Mouse (Mus musculus): ENCODE measurements around the gene Zswim3. TPM values are rescaled to one million over a fixed set of nuclear protein-coding genes. Genes with fewer than 3 reads are reported as not detected.
A peak's percentile ranks its signal among the peaks of the same experiment; 100 is the strongest.
"Not testable (repeated sequence)": the region's sequence is repeated elsewhere in the genome, so short reads cannot be mapped to it uniquely, and the experiment has no call there.

The Zswim3 gene
- polyA plus RNA-seq, 1 experiment from 2014 or later: 11.8 TPM

GRCm38 (mm10) chr2:164832748-164833301 lies 27.9 kb downstream of the Zswim3 start, which contains the start of gene Ctsa:
Gene Ctsa, plus strand, starts transcription at chr2:164832873.
- Histone ChIP-seq H3K9ac (ENCODE audit: low read length) (peak within 1 kb of the TSS; percentile 85), H3K27ac (replicated peaks; ENCODE audit: low read depth, low read length) (0 out of 2 replicates have a peak within 1 kb of the TSS, but pooled peaks have one; percentile 36), H3K4me1 (ENCODE audit: control insufficient read depth, insufficient read depth, low read length) (peaks cover 8% of the 10 kb centered on the region), H3K4me3 (ENCODE audit: low read depth, low read length) (peak within 1 kb of the TSS; percentile 67), H3K36me3 (ENCODE audit: control insufficient read depth, insufficient read depth, low read length) (peaks cover under 1% of the 10 kb centered on the region; the same call in 1 of the 2 replicates), H3K4me2 (ENCODE audit: low read depth, severe bottlenecking) (peak within 1 kb of the TSS; percentile 99), H3K9me3 (ENCODE audit: control insufficient read depth, low read length) (no peaks in the 10 kb centered on the region), H3K27me3 (ENCODE audit: control insufficient read depth, insufficient read depth, low read length) (no peaks in the 10 kb centered on the region)
- DNase-seq (ENCODE audit: low spot score): peak; percentile 75
- ATAC-seq (ENCODE audit: insufficient number of reproducible peaks, low FRiP score, low TSS enrichment, low read depth): peak; percentile 27
- 1% methylated on average over 35 of the region's 35 CpGs for WGBS

- Histone ChIP-seq H3K4me2 (ENCODE audit: low read depth, severe bottlenecking) (peak within 1 kb of the TSS; percentile 99), H3K4me1 (ENCODE audit: control insufficient read depth, insufficient read depth, low read length) (peaks cover 8% of the 10 kb centered on the region), H3K9me3 (ENCODE audit: control insufficient read depth, low read length) (no peaks in the 10 kb centered on the region), H3K27ac (replicated peaks; ENCODE audit: low read depth, low read length) (0 out of 2 replicates have a peak within 1 kb of the TSS, but pooled peaks have one; percentile 36), H3K4me3 (ENCODE audit: low read depth, low read length) (peak within 1 kb of the TSS; percentile 67), H3K9ac (ENCODE audit: low read length) (peak within 1 kb of the TSS; percentile 85), H3K27me3 (ENCODE audit: control insufficient read depth, insufficient read depth, low read length) (no peaks in the 10 kb centered on the region), H3K36me3 (ENCODE audit: control insufficient read depth, insufficient read depth, low read length) (peaks cover 3% of the 10 kb centered on the region; the same call in 1 of the 2 replicates)
- ATAC-seq (ENCODE audit: insufficient number of reproducible peaks, low FRiP score, low TSS enrichment, low read depth) (peak; percentile 51; the same call in 1 of the 2 replicates), DNase-seq (ENCODE audit: low spot score) (peak; percentile 98)
- under 1% methylated on average over 31 of the region's 31 CpGs for WGBS
Observed at GRCm38 (mm10) chr2:164833314-164833959, 28.5 kb downstream of the Zswim3 start, which contains the start of gene Neurl2. Gene Neurl2, minus strand, starts transcription at chr2:164833456.

DNA sequence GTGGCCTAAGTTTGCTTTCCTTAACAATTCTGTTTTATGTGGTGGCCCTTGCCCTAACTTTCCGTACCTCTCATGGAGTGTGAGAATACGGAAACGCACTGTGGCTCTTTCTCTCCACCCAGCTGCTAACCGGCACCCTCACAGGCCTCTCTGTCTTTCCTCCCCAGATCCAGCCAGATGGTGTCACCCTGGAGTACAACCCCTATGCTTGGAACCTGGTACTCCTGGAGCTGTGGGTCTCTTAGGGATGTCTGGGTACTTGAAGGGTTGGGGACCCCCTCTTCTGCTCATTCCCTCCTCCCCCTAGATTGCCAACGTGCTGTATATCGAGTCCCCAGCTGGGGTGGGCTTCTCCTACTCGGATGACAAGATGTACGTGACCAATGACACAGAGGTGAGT lies 29.6 kb downstream of the Zswim3 start:
- no peaks in the 10 kb centered on the region for H3K9me3 ChIP-seq (ENCODE audit: control insufficient read depth, low read length)
- peak overlapping the region; percentile 99 for H3K4me2 ChIP-seq (ENCODE audit: low read depth, severe bottlenecking)
- H3K4me3 ChIP-seq (ENCODE audit: low read depth, low read length): peak overlapping the region; percentile 67
- H3K27ac ChIP-seq (replicated peaks; ENCODE audit: low read depth, low read length): no peak overlapping the region
- H3K36me3 ChIP-seq (ENCODE audit: control insufficient read depth, insufficient read depth, low read length): peaks cover 9% of the 10 kb centered on the region
- ATAC-seq (ENCODE audit: insufficient number of reproducible peaks, low FRiP score, low TSS enrichment, low read depth) (no peak), DNase-seq (ENCODE audit: low spot score) (no peak)
- peaks cover 8% of the 10 kb centered on the region for H3K4me1 ChIP-seq (ENCODE audit: control insufficient read depth, insufficient read depth, low read length)
- 50% methylated on average over 8 of the region's 8 CpGs for whole genome bisulfite sequencing
- no peaks in the 10 kb centered on the region for H3K27me3 ChIP-seq (ENCODE audit: control insufficient read depth, insufficient read depth, low read length)
- peak overlapping the region; percentile 85; the same call in 1 of the 2 replicates for H3K9ac ChIP-seq (ENCODE audit: low read length)

GRCm38 (mm10) chr2:164835164-164835563 lies 30.3 kb downstream of the Zswim3 start:
- Histone ChIP-seq H3K36me3 (ENCODE audit: control insufficient read depth, insufficient read depth, low read length) (peaks cover 11% of the 10 kb centered on the region), H3K4me3 (ENCODE audit: low read depth, low read length) (no peak overlapping the region), H3K9me3 (ENCODE audit: control insufficient read depth, low read length) (no peaks in the 10 kb centered on the region), H3K9ac (ENCODE audit: low read length) (no peak overlapping the region), H3K4me2 (ENCODE audit: low read depth, severe bottlenecking) (no peak overlapping the region), H3K4me1 (ENCODE audit: control insufficient read depth, insufficient read depth, low read length) (peaks cover 8% of the 10 kb centered on the region), H3K27ac (replicated peaks; ENCODE audit: low read depth, low read length) (no peak overlapping the region), H3K27me3 (ENCODE audit: control insufficient read depth, insufficient read depth, low read length) (no peaks in the 10 kb centered on the region)
- DNase-seq (ENCODE audit: low spot score) (no peak), ATAC-seq (ENCODE audit: insufficient number of reproducible peaks, low FRiP score, low TSS enrichment, low read depth) (no peak)
- WGBS: 97% methylated on average over 4 of the region's 4 CpGs

DNA sequence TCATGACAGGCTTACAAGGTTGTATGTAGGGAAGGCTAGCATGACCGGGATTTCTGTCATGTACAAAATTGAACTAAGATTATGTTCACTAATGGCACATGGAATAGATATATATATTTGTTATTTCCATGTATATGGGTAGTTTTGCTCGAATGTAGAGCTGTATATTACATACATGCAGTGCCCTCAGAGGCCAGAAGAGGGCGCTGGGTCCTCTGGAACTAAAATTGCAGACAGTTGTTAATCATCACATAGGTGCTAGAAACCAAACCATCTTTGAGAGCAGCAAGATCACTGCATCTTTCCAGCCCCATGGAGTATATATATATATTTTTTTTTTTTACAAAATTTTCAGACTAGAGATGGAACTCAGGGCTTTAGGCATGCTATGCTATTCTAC lies 40.9 kb downstream of the Zswim3 start:
- no peaks in the 10 kb centered on the region for H3K27me3 ChIP-seq (ENCODE audit: control insufficient read depth, insufficient read depth, low read length)
- H3K9ac ChIP-seq (ENCODE audit: low read length): no peak overlapping the region
- H3K36me3 ChIP-seq (ENCODE audit: control insufficient read depth, insufficient read depth, low read length): no peaks in the 10 kb centered on the region
- no peak overlapping the region for H3K27ac ChIP-seq (replicated peaks; ENCODE audit: low read depth, low read length)
- H3K9me3 ChIP-seq (ENCODE audit: control insufficient read depth, low read length): no peaks in the 10 kb centered on the region
- ATAC-seq (ENCODE audit: insufficient number of reproducible peaks, low FRiP score, low TSS enrichment, low read depth) (no peak), DNase-seq (ENCODE audit: low spot score) (no peak)
- 47% methylated on average over 3 of the region's 3 CpGs for WGBS
- no peak overlapping the region for H3K4me3 ChIP-seq (ENCODE audit: low read depth, low read length)
- H3K4me2 ChIP-seq (ENCODE audit: low read depth, severe bottlenecking): no peak overlapping the region
- no peaks in the 10 kb centered on the region for H3K4me1 ChIP-seq (ENCODE audit: control insufficient read depth, insufficient read depth, low read length)

- Histone ChIP-seq H3K4me1 (ENCODE audit: control insufficient read depth, insufficient read depth, low read length) (no peaks in the 10 kb centered on the region), H3K36me3 (ENCODE audit: control insufficient read depth, insufficient read depth, low read length) (no peaks in the 10 kb centered on the region), H3K9me3 (ENCODE audit: control insufficient read depth, low read length) (no peaks in the 10 kb centered on the region), H3K27me3 (ENCODE audit: control insufficient read depth, insufficient read depth, low read length) (peaks cover 5% of the 10 kb centered on the region), H3K27ac (replicated peaks; ENCODE audit: low read depth, low read length) (no peak overlapping the region), H3K4me3 (ENCODE audit: low read depth, low read length) (no peak overlapping the region), H3K9ac (ENCODE audit: low read length) (no peak overlapping the region), H3K4me2 (ENCODE audit: low read depth, severe bottlenecking) (no peak overlapping the region)
- ATAC-seq (ENCODE audit: insufficient number of reproducible peaks, low FRiP score, low TSS enrichment, low read depth) (no peak), DNase-seq (ENCODE audit: low spot score) (no peak)
- 89% methylated on average over 8 of the region's 8 CpGs for WGBS
Observed at GRCm38 (mm10) chr2:164850061-164850460, 45.2 kb downstream of the Zswim3 start.

GRCm38 (mm10) chr2:164855572-164855971 lies 50.7 kb downstream of the Zswim3 start:
- ATAC-seq (ENCODE audit: insufficient number of reproducible peaks, low FRiP score, low TSS enrichment, low read depth); H3K4me2 ChIP-seq (ENCODE audit: low read depth, severe bottlenecking); H3K27ac ChIP-seq (replicated peaks; ENCODE audit: low read depth, low read length); H3K9me3 ChIP-seq (ENCODE audit: control insufficient read depth, low read length); H3K9ac ChIP-seq (ENCODE audit: low read length); H3K4me3 ChIP-seq (ENCODE audit: low read depth, low read length); H3K36me3 ChIP-seq (ENCODE audit: control insufficient read depth, insufficient read depth, low read length); DNase-seq (ENCODE audit: low spot score); H3K4me1 ChIP-seq (ENCODE audit: control insufficient read depth, insufficient read depth, low read length): not testable (repeated sequence)
- peaks cover 35% of the 10 kb centered on the region for H3K27me3 ChIP-seq (ENCODE audit: control insufficient read depth, insufficient read depth, low read length)
- WGBS: 83% methylated on average over 5 of the region's 5 CpGs

- Histone ChIP-seq H3K27me3 (ENCODE audit: control insufficient read depth, insufficient read depth, low read length) (peaks cover 35% of the 10 kb centered on the region), H3K4me3 (ENCODE audit: low read depth, low read length) (peak overlapping the region; percentile 38), H3K9ac (ENCODE audit: low read length) (no peak overlapping the region), H3K9me3 (ENCODE audit: control insufficient read depth, low read length) (no peaks in the 10 kb centered on the region), H3K4me2 (ENCODE audit: low read depth, severe bottlenecking) (peak overlapping the region; percentile 78), H3K36me3 (ENCODE audit: control insufficient read depth, insufficient read depth, low read length) (no peaks in the 10 kb centered on the region), H3K27ac (replicated peaks; ENCODE audit: low read depth, low read length) (no peak overlapping the region), H3K4me1 (ENCODE audit: control insufficient read depth, insufficient read depth, low read length) (0 out of 2 replicates have a peak, but pooled peaks cover 5% of the 10 kb centered on the region)
- ATAC-seq (ENCODE audit: insufficient number of reproducible peaks, low FRiP score, low TSS enrichment, low read depth) (no peak), DNase-seq (ENCODE audit: low spot score) (peak; percentile 53)
- WGBS: 1% methylated on average over 42 of the region's 42 CpGs
Observed at GRCm38 (mm10) chr2:164856309-164857100, 51.6 kb downstream of the Zswim3 start.
